Mouse (Mus musculus): ENCODE measurements at regions not wholly inside any gene's neighbourhood (a gene's known extent, or its start where the extent isn't known, plus 50 kb on each side); places are given as distances from the start of the nearest gene placed in this dataset.
A peak's percentile ranks its signal among the peaks of the same experiment; 100 is the strongest.

- H3K9me3 ChIP-seq = no peaks in the 10 kb centered on the region
- H3K36me3 ChIP-seq (replicated peaks) = no peaks in the 10 kb centered on the region
- H3K27me3 ChIP-seq (replicated peaks) = no peaks in the 10 kb centered on the region
- no peak for ATAC-seq (replicated peaks)
- no peak overlapping the region for H3K9ac ChIP-seq
- H3K27ac ChIP-seq = no peak overlapping the region
- H3K4me1 ChIP-seq = no peaks in the 10 kb centered on the region
- H3K4me3 ChIP-seq = no peak overlapping the region
- no peak overlapping the region for H3K4me2 ChIP-seq
- WGBS = 84% methylated on average over 1 of the region's 1 CpGs
These were observed 81.2 kb upstream of the Mms22l start for GRCm38 (mm10) chr4:24415048-24415447.

GRCm38 (mm10) chr4:24429092-24429928, 66.9 kb upstream of the Mms22l start:
- ATAC-seq (replicated peaks) = peak; percentile 92
- WGBS = 13% methylated on average over 8 of the region's 8 CpGs
- Histone ChIP-seq H3K4me3 (peak overlapping the region; percentile 37), H3K27me3 (replicated peaks) (no peaks in the 10 kb centered on the region), H3K9ac (no peak overlapping the region), H3K4me1 (peaks cover 6% of the 10 kb centered on the region; the same call in 1 of the 2 replicates), H3K36me3 (replicated peaks) (no peaks in the 10 kb centered on the region), H3K9me3 (no peaks in the 10 kb centered on the region), H3K27ac (no peak overlapping the region), H3K4me2 (peak overlapping the region; percentile 46)

GRCm38 (mm10) chr4:24429929-24430752, 66.1 kb upstream of the Mms22l start:
- Histone ChIP-seq H3K4me1 (peaks cover 6% of the 10 kb centered on the region; the same call in 1 of the 2 replicates), H3K27ac (peak overlapping the region; percentile 69), H3K4me3 (peak overlapping the region; percentile 37), H3K9ac (peak overlapping the region; percentile 49), H3K27me3 (replicated peaks) (no peaks in the 10 kb centered on the region), H3K36me3 (replicated peaks) (no peaks in the 10 kb centered on the region), H3K9me3 (no peaks in the 10 kb centered on the region), H3K4me2 (peak overlapping the region; percentile 46)
- ATAC-seq (replicated peaks) = peak; percentile 70
- WGBS = 21% methylated on average over 8 of the region's 8 CpGs

GRCm38 (mm10) chr4:24430753-24431072, 65.5 kb upstream of the Mms22l start:
- Histone ChIP-seq H3K9ac (peak overlapping the region; percentile 49; the same call in 1 of the 2 replicates), H3K27ac (peak overlapping the region; percentile 69), H3K36me3 (replicated peaks) (no peaks in the 10 kb centered on the region), H3K4me2 (peak overlapping the region; percentile 46), H3K27me3 (replicated peaks) (no peaks in the 10 kb centered on the region), H3K4me3 (peak overlapping the region; percentile 37), H3K9me3 (no peaks in the 10 kb centered on the region), H3K4me1 (peaks cover 6% of the 10 kb centered on the region; the same call in 1 of the 2 replicates)
- peak; percentile 62; the same call in 1 of the 2 replicates for ATAC-seq (replicated peaks)

- Histone ChIP-seq H3K4me2 (no peak overlapping the region), H3K9me3 (no peaks in the 10 kb centered on the region), H3K36me3 (replicated peaks) (no peaks in the 10 kb centered on the region), H3K4me1 (no peaks in the 10 kb centered on the region), H3K9ac (no peak overlapping the region), H3K27ac (no peak overlapping the region), H3K4me3 (no peak overlapping the region), H3K27me3 (replicated peaks) (no peaks in the 10 kb centered on the region)
- 96% methylated on average over 4 of the region's 4 CpGs for WGBS
- ATAC-seq (replicated peaks) = no peak
These were observed 59.0 kb upstream of the Mms22l start for GRCm38 (mm10) chr4:24437258-24437657.
